Mouse (Mus musculus): Measurements from ENCODE around the gene Fgfr2.

Fgfr2 gene

GRCm38 (mm10) chr7:131881876-131882615 is 1241.1 kb downstream of the Fgfr2 start:
- peak; percentile 41 for DNase-seq

- DNase-seq, result no peak
These were observed 1243.0 kb downstream of the Fgfr2 start for GRCm38 (mm10) chr7:131880150-131880549.

- no peak for DNase-seq
These were observed 1244.3 kb downstream of the Fgfr2 start for GRCm38 (mm10) chr7:131878846-131879245.

GRCm38 (mm10) chr7:131861157-131861556 is 1262.0 kb downstream of the Fgfr2 start:
- no peak for DNase-seq

- DNase-seq, result no peak
These were observed 1267.5 kb downstream of the Fgfr2 start for GRCm38 (mm10) chr7:131855641-131856040.

- no peak for DNase-seq
These were observed 1272.6 kb downstream of the Fgfr2 start for GRCm38 (mm10) chr7:131850579-131850978.

- no peak for DNase-seq
These were observed 1276.9 kb downstream of the Fgfr2 start for GRCm38 (mm10) chr7:131846066-131846905.

GRCm38 (mm10) chr7:131830261-131830660 is 1292.9 kb downstream of the Fgfr2 start:
- no peak for DNase-seq

- no peak for DNase-seq
These were observed 1296.3 kb downstream of the Fgfr2 start for GRCm38 (mm10) chr7:131826811-131827210.

- no peak for DNase-seq
These were observed 1305.2 kb downstream of the Fgfr2 start for GRCm38 (mm10) chr7:131817976-131818375.

GRCm38 (mm10) chr7:131816641-131817040 is 1306.5 kb downstream of the Fgfr2 start:
- DNase-seq, result no peak

- no peak for DNase-seq
These were observed 1311.0 kb downstream of the Fgfr2 start for GRCm38 (mm10) chr7:131812116-131812515.

GRCm38 (mm10) chr7:131810916-131811315 is 1312.2 kb downstream of the Fgfr2 start:
- DNase-seq, result no peak

- no peak for DNase-seq
These were observed 1313.5 kb downstream of the Fgfr2 start for GRCm38 (mm10) chr7:131809584-131810181.

GRCm38 (mm10) chr7:131807257-131807656 is 1315.9 kb downstream of the Fgfr2 start:
- no peak for DNase-seq

GRCm38 (mm10) chr7:131805525-131806202 is 1317.5 kb downstream of the Fgfr2 start:
- DNase-seq, result no peak

- no peak for DNase-seq
These were observed 1322.6 kb downstream of the Fgfr2 start for GRCm38 (mm10) chr7:131800416-131801045.

- DNase-seq, result no peak
These were observed 1326.0 kb downstream of the Fgfr2 start for GRCm38 (mm10) chr7:131797161-131797560.

- no peak for DNase-seq
These were observed 1334.4 kb downstream of the Fgfr2 start for GRCm38 (mm10) chr7:131788595-131789206.

- DNase-seq, result no peak
These were observed 1337.4 kb downstream of the Fgfr2 start for GRCm38 (mm10) chr7:131785721-131786120.

GRCm38 (mm10) chr7:131778271-131778985 is 1344.7 kb downstream of the Fgfr2 start:
- DNase-seq, result no peak

Data from cerebellum, adult 11 months (tissue).